Mouse (Mus musculus): Measurements from ENCODE around the gene Slc38a6.

Slc38a6 gene

DNA sequence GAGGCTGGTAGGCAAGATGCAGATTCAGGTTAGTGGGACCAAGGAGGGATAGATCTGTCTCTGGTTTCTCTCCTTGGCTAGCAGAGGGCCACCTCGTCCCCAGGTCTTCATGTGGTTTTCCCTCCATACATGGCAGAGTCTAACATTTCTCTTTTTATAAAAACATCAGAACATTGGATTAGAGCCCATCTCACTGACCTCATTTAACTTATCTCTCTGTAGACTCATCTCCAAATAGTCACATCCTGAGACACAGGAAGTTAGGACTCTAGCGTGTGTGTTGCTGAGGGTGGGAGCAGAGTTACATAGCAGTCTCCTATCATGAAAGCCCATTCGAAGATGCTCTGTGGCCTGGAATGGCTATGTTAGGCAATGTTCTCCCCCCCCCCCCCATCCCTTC, 97.3 kb downstream of the Slc38a6 start:
- in situ Hi-C loops (cut with MboI, MseI) = no loop called here

DNA sequence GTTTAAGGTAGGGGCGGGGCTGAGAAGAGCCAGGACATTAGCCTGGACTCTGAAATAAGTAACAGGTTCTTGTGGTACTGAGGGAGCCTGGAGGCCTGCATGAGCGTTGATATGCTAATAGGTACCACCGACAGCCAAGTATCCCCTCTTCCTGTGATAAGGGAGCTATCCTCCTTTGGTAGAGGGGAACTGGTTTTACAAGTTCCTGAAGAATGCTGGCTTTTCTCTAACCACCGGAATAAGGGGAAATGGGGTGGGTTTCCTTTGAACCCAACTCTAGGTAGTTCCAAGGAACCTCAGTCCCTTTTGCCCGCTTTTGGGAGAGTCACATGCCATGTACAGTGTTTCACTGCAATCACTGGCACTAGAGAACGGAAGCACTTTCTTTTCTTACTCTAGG, 98.2 kb downstream of the Slc38a6 start:
- in situ Hi-C loops (cut with MboI, MseI) = no loop called here

DNA sequence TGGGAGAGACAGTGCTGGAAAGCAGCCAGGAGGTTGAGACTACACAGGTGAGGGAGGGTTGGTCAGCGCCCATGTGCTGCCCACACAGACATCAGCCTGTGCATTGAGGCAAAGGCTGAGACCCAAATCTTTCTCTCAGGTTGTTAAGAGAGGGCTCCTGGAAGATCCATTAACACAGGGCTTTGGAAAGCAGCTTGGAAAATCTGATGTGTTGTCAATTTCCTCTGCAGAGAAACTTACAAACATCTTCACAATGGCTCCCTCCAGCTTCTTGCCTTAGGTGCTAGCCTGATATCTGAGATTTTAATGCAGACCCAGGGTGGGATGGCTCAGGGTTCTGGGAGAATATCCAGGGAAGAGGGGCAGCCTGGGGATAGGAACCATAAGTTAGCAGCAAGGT, 105.9 kb downstream of the Slc38a6 start:
- in situ Hi-C loops (cut with MboI, MseI) = no loop called here

DNA sequence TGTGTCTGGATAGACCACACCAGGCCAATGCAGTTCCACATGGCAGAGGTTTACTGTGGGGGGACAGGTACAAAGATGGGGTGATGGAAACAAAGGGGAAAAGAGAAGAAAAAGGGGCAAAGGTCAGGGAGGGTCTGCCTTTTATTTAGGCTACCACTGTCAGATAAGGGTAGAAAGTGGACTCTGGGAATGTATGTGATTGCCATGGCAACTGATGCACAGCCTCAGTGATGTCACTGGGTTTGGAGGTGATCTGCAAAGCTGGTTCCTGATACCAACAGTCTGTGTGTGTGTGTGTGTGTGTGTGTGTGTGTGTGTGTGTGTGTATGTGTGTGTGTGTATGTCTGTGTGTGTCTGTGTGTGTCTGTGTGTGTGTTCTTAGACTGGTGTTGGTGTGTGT, 106.4 kb downstream of the Slc38a6 start:
- in situ Hi-C loops (cut with MboI, MseI) = no loop called here

DNA sequence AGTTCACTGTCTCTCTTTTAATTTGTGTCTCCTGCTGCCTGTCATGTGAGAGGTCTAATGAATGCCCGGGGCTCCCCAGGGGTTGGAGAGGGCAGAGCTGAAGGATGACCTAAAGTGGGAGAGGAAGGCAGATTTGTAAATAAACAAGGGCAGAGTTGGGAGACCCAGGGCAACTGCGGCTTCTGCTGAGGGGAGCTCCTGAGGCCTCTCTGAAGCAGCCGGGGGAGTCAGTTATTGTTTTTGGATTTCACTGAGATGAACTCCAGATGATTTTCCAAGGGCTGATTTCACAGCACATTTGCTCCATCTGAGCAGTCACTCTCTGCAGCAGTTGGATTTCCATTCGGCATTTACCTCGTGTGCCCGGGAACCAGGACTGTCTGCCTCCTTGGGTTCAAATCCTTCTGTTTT, 107.3 kb downstream of the Slc38a6 start:
- in situ Hi-C loops (cut with MboI, MseI) = no loop called here

DNA sequence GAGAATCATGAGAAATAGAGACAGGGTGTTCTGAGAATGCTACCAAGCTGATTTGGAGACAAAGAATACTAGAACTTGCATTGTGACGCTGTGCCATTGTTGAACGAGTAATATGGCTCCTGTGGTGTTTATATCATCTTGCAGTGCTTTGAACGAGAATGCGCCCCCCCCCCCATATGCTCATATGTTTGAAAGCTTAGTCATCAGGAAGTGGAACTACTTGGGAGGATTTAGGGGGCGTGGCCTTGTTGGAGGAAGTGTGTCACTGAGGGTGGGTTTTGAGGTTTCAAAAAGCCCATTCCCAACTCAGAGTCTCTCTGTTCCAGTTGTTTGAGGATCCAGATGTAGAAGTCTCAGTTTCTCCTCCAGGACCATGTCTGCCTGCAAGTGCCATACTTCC, 108.0 kb downstream of the Slc38a6 start:
- in situ Hi-C loops (cut with MboI, MseI) = no loop called here

DNA sequence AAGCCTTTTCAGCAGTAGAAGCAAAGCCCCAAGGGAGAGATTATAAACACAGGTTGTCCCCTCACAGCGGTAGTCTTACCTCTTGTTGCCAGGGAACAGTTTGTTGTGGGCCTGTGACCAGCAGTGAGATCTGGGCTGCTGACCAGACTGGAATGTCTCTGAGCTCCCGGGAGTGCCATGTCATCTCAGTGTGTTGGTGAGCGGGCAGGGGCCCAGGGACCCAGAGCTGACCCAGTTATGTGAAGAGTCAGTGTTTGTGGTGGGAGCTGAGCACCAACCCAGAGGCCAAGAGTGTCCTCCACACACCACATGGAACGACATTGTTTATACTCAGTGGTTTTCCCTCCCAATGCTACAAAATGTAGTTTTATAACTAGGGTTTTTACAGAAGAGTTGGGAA, 112.8 kb downstream of the Slc38a6 start:
- in situ Hi-C loops (cut with MboI, MseI) = no loop called here

DNA sequence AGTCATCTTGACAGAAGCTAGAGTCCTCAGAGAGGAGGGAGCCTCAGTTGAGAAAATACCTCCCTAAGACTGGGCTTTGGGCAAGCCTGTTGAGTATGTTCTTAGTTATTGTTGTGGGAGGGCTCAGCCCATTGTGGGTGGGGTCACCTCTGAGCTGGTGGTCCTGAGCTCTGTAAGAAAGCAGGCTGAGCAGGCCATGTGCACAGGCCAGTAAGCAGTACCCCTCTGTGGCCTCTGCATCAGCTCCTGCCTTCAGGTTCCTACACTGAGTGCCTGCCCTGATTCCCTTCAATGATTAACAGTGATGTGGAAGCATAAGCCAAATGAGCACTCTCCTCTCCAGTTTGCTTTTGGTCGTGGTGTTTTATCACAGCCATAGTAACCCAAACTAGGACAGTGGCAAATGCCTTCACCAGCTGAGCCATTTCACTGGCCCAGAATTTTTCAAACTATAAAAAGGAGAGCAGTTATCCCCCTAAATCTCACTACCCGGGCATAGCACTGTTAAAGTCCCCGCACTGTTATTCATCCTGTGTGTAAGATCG, 114.0 kb downstream of the Slc38a6 start:
- in situ Hi-C loops (cut with MboI, MseI) = no loop called here

DNA sequence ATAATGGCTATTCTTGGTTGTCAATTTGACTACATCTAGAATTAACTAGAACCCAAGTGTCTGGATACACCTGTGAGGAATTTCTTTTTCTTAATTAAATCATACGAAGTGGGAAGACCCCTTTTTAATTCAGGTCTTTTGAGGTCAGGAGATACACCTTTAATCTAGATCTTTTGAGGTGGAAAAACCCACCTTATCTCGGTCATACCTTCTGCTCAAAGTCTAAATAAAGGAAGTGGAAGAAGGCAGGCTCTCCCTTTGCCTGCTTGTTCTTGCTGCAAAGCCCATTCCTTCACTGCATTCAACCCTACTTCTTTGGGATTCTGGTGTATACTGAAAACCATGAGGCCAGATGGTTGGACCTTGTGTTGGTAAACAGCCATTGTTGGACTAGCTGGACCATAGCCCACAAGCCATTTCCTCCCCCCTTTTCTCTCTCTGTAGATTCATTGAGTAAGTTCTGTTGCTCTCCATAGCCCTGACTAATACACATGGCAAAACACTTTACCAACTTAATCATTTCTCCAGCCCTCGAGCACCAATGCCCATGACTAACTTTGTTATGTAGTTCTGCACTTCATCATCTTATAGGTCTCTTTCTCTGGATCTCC, 115.0 kb downstream of the Slc38a6 start:
- in situ Hi-C loops (cut with MboI, MseI) = no loop called here

DNA sequence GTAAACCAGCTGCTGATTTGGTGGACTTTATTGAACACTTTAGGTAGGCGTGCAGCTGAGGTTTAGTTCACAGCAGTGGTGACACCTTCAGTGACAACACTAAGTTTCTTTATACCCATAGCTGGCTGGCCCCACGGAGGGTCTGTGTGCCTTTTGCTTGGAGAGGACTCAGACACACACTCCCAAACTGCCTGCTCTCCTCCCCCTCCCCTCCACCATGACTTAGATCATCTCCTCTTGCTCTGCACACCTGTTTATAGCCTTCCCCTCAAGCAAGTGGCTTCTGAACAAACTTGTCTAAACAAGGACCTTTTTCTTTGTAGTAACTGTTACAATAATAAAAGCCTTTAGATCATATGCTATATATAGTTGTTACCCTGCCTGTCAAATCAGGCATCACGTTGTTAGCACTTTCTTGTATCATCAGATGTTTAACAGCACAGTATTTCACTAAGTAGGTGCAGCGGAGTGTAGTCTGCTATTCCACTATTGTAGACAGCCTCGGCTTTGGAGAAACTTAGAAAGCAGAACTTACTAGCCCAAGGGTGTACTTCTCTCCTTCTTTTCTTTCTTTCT, 115.6 kb downstream of the Slc38a6 start:
- in situ Hi-C loops (cut with MboI, MseI) = no loop called here

DNA sequence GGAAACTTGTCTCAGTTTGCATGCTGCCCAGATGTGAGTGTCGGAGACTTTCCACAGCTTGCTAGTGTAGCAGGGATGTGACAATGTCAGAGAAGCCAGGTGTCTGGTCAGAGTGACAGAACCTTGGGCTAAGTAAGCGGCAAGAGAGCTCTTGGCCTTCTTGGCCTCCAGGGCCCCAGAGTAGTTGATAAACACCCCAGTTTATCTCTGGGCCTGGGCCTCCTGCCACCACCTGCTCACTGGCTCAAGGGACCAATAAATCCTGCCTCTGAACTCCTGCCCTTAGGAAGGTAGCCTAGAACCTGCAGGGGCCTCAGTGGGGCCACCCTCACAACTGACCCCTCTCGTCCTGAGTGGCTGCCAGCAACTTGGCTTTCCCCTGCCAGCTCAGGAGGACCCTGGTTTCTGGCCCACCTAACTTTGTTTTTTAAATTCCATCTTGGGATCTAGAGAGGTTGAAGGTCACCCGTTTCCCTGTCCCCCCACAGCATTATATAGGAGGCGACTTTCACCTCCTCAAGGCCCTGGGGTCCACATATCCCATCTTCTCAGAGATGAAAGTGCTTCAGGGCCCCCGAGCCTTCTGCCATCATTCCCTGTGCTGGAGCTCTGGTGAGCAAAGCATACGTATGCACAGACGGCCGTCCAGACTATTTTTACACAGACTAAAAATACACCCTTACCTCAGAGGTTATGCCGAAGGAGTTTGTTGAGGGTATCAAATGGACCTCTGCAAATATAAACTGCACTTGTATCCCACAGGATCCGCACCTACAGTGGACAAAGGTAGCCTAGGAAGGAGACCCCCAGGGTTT, 116.5 kb downstream of the Slc38a6 start:
- in situ Hi-C loops (cut with MboI, MseI) = no loop called here
